Mouse (Mus musculus) bone marrow, adult 2 months (tissue): ENCODE results near the gene Nt5c1b. TPM values are rescaled to one million over a fixed set of nuclear protein-coding genes. Genes with fewer than 3 reads are reported as not detected.
A peak's percentile ranks its signal among the peaks of the same experiment; 100 is the strongest.

Source experiments
- H3K27ac ChIP-seq: fragments of 200-500 bp; 2 replicates; pipeline ENCODE4 v1.5.1; 2012; ENCODE audit warnings: low read depth, mild to moderate bottlenecking, control low read depth, inconsistent platforms, low read length; ENCODE audit not compliant: control insufficient read depth, poor library complexity, insufficient read depth
- H3K4me1 ChIP-seq: fragments of 200-500 bp; 2 replicates; pipeline ENCODE4 v1.6.1; 2011; ENCODE audit warnings: low read length; ENCODE audit not compliant: control insufficient read depth, insufficient read depth
- H3K4me3 ChIP-seq: fragments of 200-500 bp; replicated peaks from 2 replicates; pipeline ENCODE3; 2011; ENCODE audit warnings: mild to moderate bottlenecking, low read depth, low read length, control low read depth; ENCODE audit not compliant: control insufficient read depth
- CTCF ChIP-seq: fragments of 200-500 bp; IDR thresholded peaks from 2 replicates; pipeline ENCODE4 v1.5.1; 2011; ENCODE audit warnings: low read length, control low read depth; ENCODE audit not compliant: control insufficient read depth, insufficient read depth
- POLR2A ChIP-seq: fragments of 200-500 bp; IDR thresholded peaks from 2 replicates; pipeline ENCODE4 v1.6.1; 2011; ENCODE audit warnings: low read depth, mild to moderate bottlenecking, control low read depth, low read length, borderline replicate concordance; ENCODE audit not compliant: control insufficient read depth
- WGBS: fragments of 180-500 bp; shearing (Covaris S2); methylation state at CpG from one replicate; pipeline ENCODE4 v1.1.7; 2018; 5-methylcytosine and 5-hydroxymethylcytosine counted together
- polyA plus RNA-seq: library from polyadenylated mRNA; stranded (reverse); fragments of >200 nt; gene quantifications from 2 replicates; pipeline ENCODE4 v1.2.4, GENCODE M21; 2011; ENCODE audit warnings: low replicate concordance; ENCODE audit not compliant: missing spikeins, insufficient read depth, insufficient read length

The Nt5c1b gene
- polyA plus RNA-seq, 1 experiment, result not detected

DNA sequence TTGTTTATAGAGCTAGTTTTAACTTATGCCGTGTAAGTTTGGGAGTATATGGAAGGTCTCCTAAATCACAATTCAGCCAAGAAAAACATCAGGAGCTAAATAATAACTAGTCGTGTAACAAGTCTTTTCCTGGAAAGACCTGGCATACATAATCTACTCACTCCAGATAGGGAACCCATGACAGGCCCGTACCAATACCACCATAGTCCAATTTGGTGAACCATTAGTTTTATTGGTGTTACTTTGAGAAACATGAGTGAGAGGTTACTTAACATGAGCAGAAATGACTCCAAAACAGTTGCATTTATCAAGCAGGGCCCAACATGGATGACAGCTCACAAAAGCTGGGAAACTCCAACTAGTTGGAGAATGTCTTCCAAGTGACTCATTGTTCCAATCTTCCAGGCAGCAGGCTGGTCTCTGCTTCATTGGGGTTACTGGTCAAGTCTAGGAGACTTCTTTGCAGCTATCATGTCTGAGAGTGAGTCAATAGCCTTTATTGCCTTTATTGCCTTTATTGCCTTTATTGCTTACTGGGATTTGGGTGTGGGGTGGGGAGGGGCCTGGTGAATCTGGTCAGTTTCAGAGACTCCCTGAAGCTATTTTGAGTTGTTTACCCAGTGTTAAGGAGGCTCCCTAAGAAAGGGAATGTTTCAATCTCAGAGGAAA lies 40.9 kb downstream of the Nt5c1b start:
- H3K27ac ChIP-seq, result no peak overlapping the region
- WGBS, result 87% methylated on average over 3 of the region's 3 CpGs

DNA sequence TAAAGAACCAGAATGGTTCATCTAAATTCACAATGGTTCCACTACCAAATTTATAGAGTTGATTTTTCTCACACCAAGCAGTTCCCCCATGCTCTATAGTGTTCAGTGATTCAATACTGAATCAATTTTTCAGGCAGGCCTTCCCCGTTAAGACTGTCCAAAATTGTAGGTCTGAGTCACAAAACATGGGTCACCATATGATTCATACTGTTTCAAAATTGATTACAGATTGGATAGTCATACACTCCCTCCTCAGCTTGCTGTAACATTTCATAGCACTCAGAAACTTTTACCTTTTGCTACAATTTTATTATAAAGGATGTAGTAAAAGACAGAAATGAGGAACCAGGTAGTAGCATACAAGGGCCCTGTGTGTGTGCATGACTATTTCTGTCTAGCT lies 41.7 kb downstream of the Nt5c1b start:
- no peak for TF ChIP-seq POLR2A
- no peak for TF ChIP-seq CTCF
- WGBS, result 85% methylated on average over 1 of the region's 1 CpGs
- Histone ChIP-seq H3K4me3 (no peak overlapping the region), H3K27ac (no peak overlapping the region), H3K4me1 (no peaks in the 10 kb centered on the region)

More for the DNA sequence above, 40.9 kb downstream of the Nt5c1b start:
- TF ChIP-seq CTCF, result no peak
- TF ChIP-seq POLR2A, result no peak
- Histone ChIP-seq H3K4me3 (no peak overlapping the region), H3K4me1 (no peaks in the 10 kb centered on the region)

DNA sequence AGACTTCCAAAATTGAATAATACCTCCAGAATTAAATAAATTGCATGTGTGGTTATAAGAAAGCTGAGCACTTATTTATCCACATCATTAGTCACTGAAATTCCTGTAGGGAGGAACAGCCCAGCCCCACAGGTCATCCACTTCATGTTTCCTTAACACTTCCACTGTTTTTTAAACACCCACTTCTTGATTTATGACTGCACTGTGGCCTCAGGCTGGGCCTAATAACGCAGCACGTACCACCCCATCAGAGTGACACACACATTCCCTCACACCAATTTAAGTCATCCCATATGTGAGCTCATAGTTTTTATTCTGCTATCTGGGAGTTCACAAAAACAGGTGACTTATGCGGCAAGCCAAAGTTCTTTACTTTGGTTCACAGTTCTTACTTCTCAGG lies 52.6 kb downstream of the Nt5c1b start:
- Histone ChIP-seq H3K27ac (no peak overlapping the region), H3K4me1 (no peaks in the 10 kb centered on the region), H3K4me3 (no peak overlapping the region)
- TF ChIP-seq CTCF, result no peak
- TF ChIP-seq POLR2A, result no peak
- 59% methylated on average over 3 of the region's 3 CpGs for WGBS

DNA sequence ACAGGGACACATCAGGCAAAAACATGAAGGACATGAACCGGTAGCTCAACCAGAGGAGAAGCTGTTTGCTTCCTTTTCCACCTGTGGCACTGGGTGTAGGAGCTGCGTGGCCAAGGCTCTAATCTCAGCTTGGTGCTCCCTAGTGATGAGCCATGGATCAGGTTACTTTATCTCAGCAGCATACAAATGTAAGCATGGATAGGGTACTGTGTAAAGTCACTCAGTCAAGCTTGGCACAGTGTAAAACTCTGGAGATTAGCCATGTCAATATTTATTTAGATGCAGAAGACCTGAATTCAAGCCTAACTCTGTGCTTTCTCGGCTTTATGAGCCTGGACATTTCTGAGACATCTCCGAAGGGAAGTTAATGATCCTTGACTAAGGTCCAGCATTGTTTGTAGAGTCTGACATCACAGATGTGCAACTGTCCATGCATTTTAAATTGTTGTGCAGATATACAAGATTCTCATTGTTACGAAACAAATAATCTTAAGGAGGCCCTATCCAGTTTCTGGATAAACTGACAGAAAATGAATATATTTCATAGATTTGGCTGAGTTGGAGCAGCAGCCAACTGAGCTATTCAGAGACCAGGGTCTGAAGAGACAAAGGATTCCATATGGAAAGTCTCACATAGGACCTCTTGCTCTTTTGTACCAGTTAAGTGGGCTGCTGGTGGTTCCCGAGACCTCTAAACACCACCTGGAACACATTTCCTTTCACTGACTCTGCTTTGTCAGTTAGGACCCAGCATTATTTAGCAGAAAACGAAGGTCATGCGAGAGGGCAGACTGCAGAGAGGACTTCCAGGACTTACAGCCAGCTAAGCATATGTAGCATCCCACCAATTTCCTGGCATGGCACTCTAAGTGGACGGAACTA lies 56.5 kb downstream of the Nt5c1b start:
- TF ChIP-seq CTCF (no peak), POLR2A (no peak)
- H3K4me1 ChIP-seq, result no peaks in the 10 kb centered on the region
- H3K27ac ChIP-seq, result no peak overlapping the region
- WGBS, result 71% methylated on average over 9 of the region's 9 CpGs
- H3K4me3 ChIP-seq, result no peak overlapping the region

DNA sequence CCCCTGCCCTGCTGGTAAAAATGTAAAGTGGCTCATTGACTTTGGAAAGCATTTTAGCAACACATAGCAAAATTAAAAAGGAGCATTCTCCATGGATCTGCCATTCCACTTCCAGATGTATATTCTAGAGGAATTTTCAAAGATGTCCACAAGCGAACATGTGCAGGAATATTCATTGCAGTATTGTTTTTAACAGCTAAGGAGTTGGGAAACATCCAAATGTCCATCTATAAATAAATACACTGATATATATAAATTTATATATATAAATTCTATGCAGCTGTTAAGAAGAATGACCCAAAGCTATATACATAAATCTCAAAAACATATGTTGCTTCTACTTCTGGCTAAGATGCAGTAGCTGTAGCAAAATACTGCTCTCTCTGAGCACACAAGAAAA lies 61.2 kb downstream of the Nt5c1b start:
- Histone ChIP-seq H3K4me3 (no peak overlapping the region), H3K4me1 (no peaks in the 10 kb centered on the region), H3K27ac (no peak overlapping the region)
- WGBS, result 78% methylated on average over 1 of the region's 1 CpGs
- no peak for TF ChIP-seq POLR2A
- no peak for TF ChIP-seq CTCF

DNA sequence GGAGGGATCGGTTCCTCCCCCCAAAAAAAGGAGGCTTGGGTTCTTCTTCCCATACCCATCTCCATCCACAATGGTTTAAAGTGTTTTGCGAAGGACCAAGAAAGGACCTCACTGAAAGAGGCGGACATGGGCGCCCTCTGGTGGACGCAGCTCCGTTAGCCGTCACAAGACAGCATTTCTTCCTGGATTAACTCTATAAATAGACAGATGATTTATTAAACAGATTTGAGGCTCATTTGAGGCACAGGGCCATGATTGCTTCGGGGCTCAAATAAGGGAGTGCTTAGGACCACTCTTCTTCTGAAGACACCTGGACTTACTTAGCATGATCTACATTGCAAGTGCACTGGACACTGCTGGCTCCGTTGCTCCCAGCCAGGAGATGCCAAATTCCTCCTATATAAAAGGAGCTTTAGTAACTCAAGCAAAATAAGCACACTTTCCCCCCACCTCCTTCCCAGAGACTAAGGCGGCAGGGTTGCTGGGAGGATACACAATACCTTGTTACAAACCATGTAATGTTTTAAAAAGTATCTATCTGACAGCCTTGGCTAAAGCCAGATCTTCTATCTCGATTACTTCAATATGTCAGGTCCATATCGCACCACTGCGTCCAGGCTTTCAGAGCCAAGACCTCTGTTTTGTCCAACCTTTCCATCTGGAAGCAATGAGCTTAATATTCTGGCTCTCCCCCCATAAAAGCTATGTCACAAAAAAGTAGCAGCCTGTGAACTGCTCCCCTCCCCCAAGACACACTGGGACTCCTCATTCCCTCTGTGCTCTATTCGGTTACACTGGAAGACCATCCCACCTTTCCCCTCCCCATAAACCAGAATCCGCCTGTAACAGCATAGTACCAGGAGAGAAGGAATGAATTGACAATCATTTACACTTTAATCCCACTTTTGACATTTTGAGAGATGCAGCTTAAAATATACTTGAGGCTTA lies 68.6 kb downstream of the Nt5c1b start:
- WGBS, result 32% methylated on average over 15 of the region's 15 CpGs

More for the DNA sequence above, 68.6 kb downstream of the Nt5c1b start:
- peak; percentile 79 for TF ChIP-seq CTCF
- TF ChIP-seq POLR2A, result no peak
- no peaks in the 10 kb centered on the region for H3K4me1 ChIP-seq
- no peak overlapping the region for H3K27ac ChIP-seq
- H3K4me3 ChIP-seq, result no peak overlapping the region

Other genes starting within 250 kb of the Nt5c1b start
- gene Rdh14, start 20.8 kb downstream of the Nt5c1b start, polyA plus RNA-seq, result 2.7 and 2.9 TPM in 2 replicates